Mouse (Mus musculus): ENCODE measurements around the gene Psmc1.

The Psmc1 gene

DNA sequence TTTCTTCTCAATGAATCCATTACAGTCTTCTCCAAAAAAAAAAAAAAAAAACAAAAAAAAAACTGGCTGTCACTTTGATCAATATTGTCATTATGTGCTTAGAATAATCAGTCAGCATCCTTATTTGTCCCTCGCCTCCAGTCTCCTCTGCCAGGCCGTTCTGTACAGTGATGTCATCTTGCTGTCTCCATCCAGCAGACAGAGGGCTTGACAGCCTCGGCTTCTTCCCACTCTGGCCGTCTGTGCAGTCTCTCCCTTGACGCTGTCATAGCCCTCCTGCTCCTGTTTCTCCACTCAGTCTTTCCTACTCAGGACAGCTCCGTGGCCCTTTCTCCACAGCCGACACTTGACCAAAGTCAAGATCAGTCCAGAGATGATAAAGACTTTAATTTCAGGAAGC, 62.5 kb downstream of the Psmc1 start:
- DNase-seq (ENCODE audit: low read depth, low spot score) = peak; percentile 64

Data from brain, adult 2 months (tissue).